Mouse (Mus musculus): ENCODE data around the gene Thnsl1. TPM values are rescaled to one million over a fixed set of nuclear protein-coding genes. Genes with fewer than 3 reads are reported as not detected.
A peak's percentile ranks its signal among the peaks of the same experiment; 100 is the strongest.

The Thnsl1 gene
- polyA plus RNA-seq, 1 experiment from 2014 or later: 7.3 TPM

DNA sequence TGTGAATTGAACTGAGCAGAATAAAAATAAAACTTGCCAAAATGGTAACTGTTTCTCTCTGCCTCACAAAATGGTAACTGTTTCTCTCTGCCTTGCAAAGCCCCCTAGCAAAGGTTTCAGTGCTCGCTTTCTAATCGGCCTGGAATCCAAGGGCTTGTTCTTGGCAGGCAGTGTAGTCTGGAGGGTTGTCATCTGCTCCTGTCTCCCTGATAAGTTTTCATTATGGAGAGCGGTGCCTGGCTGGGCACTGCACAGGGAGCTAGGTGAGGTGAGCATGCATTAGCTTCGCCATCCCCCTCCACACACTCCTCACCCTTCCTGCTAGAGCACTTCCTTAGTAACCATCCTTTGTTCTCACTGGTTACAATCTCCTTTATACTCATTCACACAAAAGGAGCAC lies 54.5 kb downstream of the Thnsl1 start:
- DNase-seq (ENCODE audit: low spot score): no peak
- Histone ChIP-seq H3K27me3 (ENCODE audit: control insufficient read depth, insufficient read depth, low read length) (no peaks in the 10 kb centered on the region), H3K36me3 (ENCODE audit: control insufficient read depth, insufficient read depth, low read length) (no peaks in the 10 kb centered on the region), H3K9ac (ENCODE audit: low read length) (no peak overlapping the region), H3K4me2 (replicated peaks; ENCODE audit: low read depth) (no peak overlapping the region), H3K27ac (replicated peaks) (no peak overlapping the region), H3K9me3 (ENCODE audit: control insufficient read depth, low read length) (no peaks in the 10 kb centered on the region), H3K4me1 (replicated peaks; ENCODE audit: control insufficient read depth, insufficient read depth) (no peaks in the 10 kb centered on the region), H3K4me3 (ENCODE audit: low read depth, low read length) (no peak overlapping the region)
- 49% methylated on average over 4 of the region's 4 CpGs for WGBS
- TF ChIP-seq CTCF (IDR thresholded peaks at IDR 0.05; ENCODE audit: low read depth): no peak
- no peak for TF ChIP-seq EP300 (optimal IDR thresholded peaks at IDR 0.05)
- no peak for ATAC-seq (ENCODE audit: low FRiP score, low TSS enrichment)

DNA sequence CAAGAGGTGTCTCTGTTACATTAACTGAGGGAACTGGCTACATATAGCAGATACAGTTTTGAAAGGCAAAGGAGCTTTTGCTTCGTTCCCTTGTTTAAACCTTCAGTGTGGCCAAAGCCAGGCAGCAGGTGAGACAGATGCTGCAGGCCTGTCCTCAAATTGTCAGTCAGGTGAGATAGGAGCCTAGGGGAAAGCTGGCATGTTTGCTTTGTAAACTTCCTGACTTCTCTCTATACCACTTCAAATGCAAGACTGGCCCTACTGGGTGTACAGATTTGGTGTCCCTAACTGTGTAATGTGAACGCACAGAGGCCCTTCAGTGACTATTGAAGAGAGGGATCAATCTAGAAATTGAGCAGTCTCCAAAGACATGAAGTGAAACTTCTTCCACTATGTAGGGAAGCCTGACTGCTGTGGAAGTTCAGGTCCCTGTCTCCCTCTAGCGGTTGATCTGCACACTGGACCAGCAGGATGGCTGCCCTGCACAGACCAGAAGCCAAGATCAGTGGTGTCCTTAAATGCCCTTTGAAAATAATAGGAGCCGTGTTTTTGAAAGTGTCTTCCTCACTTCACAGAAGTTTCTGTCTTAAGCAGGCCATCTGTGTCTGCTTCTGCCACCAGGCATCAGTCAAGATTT lies 56.0 kb downstream of the Thnsl1 start:
- peak; percentile 86 for ATAC-seq (ENCODE audit: low FRiP score, low TSS enrichment)
- TF ChIP-seq CTCF (IDR thresholded peaks at IDR 0.05; ENCODE audit: low read depth) (peak; percentile 99), EP300 (optimal IDR thresholded peaks at IDR 0.05) (no peak)

DNA sequence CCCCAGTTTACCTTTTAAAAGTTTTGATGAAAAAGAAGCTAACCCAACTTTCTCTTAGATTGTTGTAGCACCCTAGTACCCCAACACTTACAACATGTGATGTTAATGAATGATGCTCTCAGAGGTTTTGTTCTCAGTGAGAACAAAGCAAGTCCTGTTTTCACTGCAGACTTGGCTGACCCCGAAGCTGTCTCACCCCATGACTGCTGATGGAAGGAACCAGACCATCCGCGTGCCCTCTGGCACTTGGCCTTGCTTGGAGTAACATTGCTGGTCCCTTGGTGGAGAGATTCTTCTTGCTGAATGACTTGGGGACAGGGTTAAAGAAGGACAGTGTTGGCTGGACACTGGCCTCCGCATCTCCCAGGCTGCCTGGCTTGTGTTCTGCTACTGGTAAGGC lies 58.5 kb downstream of the Thnsl1 start:
- Histone ChIP-seq H3K36me3 (ENCODE audit: control insufficient read depth, insufficient read depth, low read length) (no peaks in the 10 kb centered on the region), H3K9me3 (ENCODE audit: control insufficient read depth, low read length) (no peaks in the 10 kb centered on the region), H3K4me2 (replicated peaks; ENCODE audit: low read depth) (no peak overlapping the region), H3K4me3 (ENCODE audit: low read depth, low read length) (no peak overlapping the region), H3K4me1 (replicated peaks; ENCODE audit: control insufficient read depth, insufficient read depth) (no peaks in the 10 kb centered on the region), H3K9ac (ENCODE audit: low read length) (no peak overlapping the region), H3K27ac (replicated peaks) (no peak overlapping the region), H3K27me3 (ENCODE audit: control insufficient read depth, insufficient read depth, low read length) (no peaks in the 10 kb centered on the region)
- ATAC-seq (ENCODE audit: low FRiP score, low TSS enrichment) (no peak), DNase-seq (ENCODE audit: low spot score) (no peak)
- WGBS: 79% methylated on average over 4 of the region's 4 CpGs
- TF ChIP-seq CTCF (IDR thresholded peaks at IDR 0.05; ENCODE audit: low read depth): no peak
- TF ChIP-seq EP300 (optimal IDR thresholded peaks at IDR 0.05): no peak

More for the DNA sequence above, 56.0 kb downstream of the Thnsl1 start:
- no peak overlapping the region for H3K4me2 ChIP-seq (replicated peaks; ENCODE audit: low read depth)
- no peaks in the 10 kb centered on the region for H3K36me3 ChIP-seq (ENCODE audit: control insufficient read depth, insufficient read depth, low read length)
- peak; percentile 78 for DNase-seq (ENCODE audit: low spot score)
- 15% methylated on average over 4 of the region's 4 CpGs for WGBS
- H3K27me3 ChIP-seq (ENCODE audit: control insufficient read depth, insufficient read depth, low read length): no peaks in the 10 kb centered on the region
- H3K27ac ChIP-seq (replicated peaks): no peak overlapping the region
- no peaks in the 10 kb centered on the region for H3K9me3 ChIP-seq (ENCODE audit: control insufficient read depth, low read length)
- H3K4me1 ChIP-seq (replicated peaks; ENCODE audit: control insufficient read depth, insufficient read depth): no peaks in the 10 kb centered on the region
- no peak overlapping the region for H3K9ac ChIP-seq (ENCODE audit: low read length)
- H3K4me3 ChIP-seq (ENCODE audit: low read depth, low read length): no peak overlapping the region

Other genes with a start within 250 kb of the Thnsl1 start
- 5.2 and 5.5 TPM in 2 replicates for gene Arhgap21, start 236.8 kb upstream of the Thnsl1 start, polyA plus RNA-seq (2015; fragmentation: Nextera tagmentation; extraction: Ambion mirVana)
- gene Enkur, start 359 bp upstream of the Thnsl1 start, polyA plus RNA-seq (2015; fragmentation: Nextera tagmentation; extraction: Ambion mirVana): 2.5 and 2.8 TPM in 2 replicates
- gene Gpr158, start 161.8 kb downstream of the Thnsl1 start, polyA plus RNA-seq (2015; fragmentation: Nextera tagmentation; extraction: Ambion mirVana): 0.01 and 0.02 TPM in 2 replicates

All from stomach, postnatal 0 days (tissue).